Mouse (Mus musculus) liver, adult 2 months (tissue): ENCODE data around the gene Gm20696. TPM values are rescaled to one million over a fixed set of nuclear protein-coding genes. Genes with fewer than 3 reads are reported as not detected.

ENCODE experiments used
- DNase-seq: peaks from one replicate; pipeline ENCODE4 v3.0.0-alpha.2; 2011; ENCODE audit warnings: low read depth, low spot score; ENCODE audit errors: extremely low read depth
- H3K27ac ChIP-seq: fragments of 200-500 bp; replicated peaks from 2 replicates; pipeline ENCODE4 v1.5.1; 2012; ENCODE audit warnings: low read depth, mild to moderate bottlenecking, control low read depth, inconsistent platforms, low read length; ENCODE audit not compliant: insufficient read depth
- H3K27me3 ChIP-seq: fragments of 200-500 bp; 2 replicates; pipeline ENCODE4 v1.6.1; 2012; ENCODE audit warnings: mild to moderate bottlenecking, moderate library complexity, low read length, inconsistent platforms; ENCODE audit not compliant: control insufficient read depth, insufficient read depth
- H3K36me3 ChIP-seq: fragments of 200-500 bp; 2 replicates; pipeline ENCODE4 v1.6.1; 2012; ENCODE audit warnings: low read length, inconsistent platforms; ENCODE audit not compliant: control insufficient read depth, insufficient read depth
- H3K4me1 ChIP-seq: fragments of 200-500 bp; 2 replicates; pipeline ENCODE4 v1.6.1; 2011; ENCODE audit warnings: low read length; ENCODE audit not compliant: control insufficient read depth, insufficient read depth
- H3K4me3 ChIP-seq: fragments of 200-500 bp; 2 replicates; pipeline ENCODE4 v1.5.1; 2011; ENCODE audit warnings: low read depth, mild to moderate bottlenecking, control low read depth, low read length, moderate library complexity; ENCODE audit not compliant: insufficient read depth
- H3K79me2 ChIP-seq: fragments of 200-500 bp; 2 replicates; pipeline ENCODE4 v1.6.1; 2012; ENCODE audit warnings: inconsistent platforms, mild to moderate bottlenecking, low read length, moderate library complexity; ENCODE audit not compliant: control insufficient read depth, insufficient read depth
- H3K9ac ChIP-seq: fragments of 200-500 bp; 2 replicates; pipeline ENCODE4 v1.6.1; 2012; ENCODE audit warnings: low read depth, mild to moderate bottlenecking, control low read depth, inconsistent platforms, low read length
- CTCF ChIP-seq: fragments of 200-500 bp; IDR thresholded peaks from 2 replicates; pipeline ENCODE4 v1.5.1; 2011; ENCODE audit warnings: low read depth, low read length, control low read depth
- POLR2A ChIP-seq: fragments of 200-500 bp; IDR thresholded peaks from 2 replicates; pipeline ENCODE4 v1.6.1; 2011; ENCODE audit warnings: low read length, control low read depth; ENCODE audit not compliant: insufficient read depth; ENCODE audit errors: extremely low read depth
- WGBS: fragments of 180-500 bp; shearing (Covaris S2); methylation state at CpG from one replicate; pipeline ENCODE4 v1.1.7; 2018; 5-methylcytosine and 5-hydroxymethylcytosine counted together
- polyA plus RNA-seq: library from polyadenylated mRNA; depleted of rRNA; stranded (reverse); fragments of >200 nt; gene quantifications from 2 replicates; pipeline ENCODE4 v1.2.3, GENCODE M21; 2012
- total RNA-seq: library from RNA; depleted of rRNA; stranded (reverse); fragments of >200 nt; gene quantifications from 2 replicates; pipeline ENCODE4 v1.2.3, GENCODE M21; 2014

Gene Gm20696
- total and polyA plus RNA-seq, 2 experiments, result 0.26 to 6.5 TPM

- no peaks in the 10 kb centered on the region for H3K79me2 ChIP-seq
- no peak overlapping the region for H3K9ac ChIP-seq
- H3K4me1 ChIP-seq, result no peaks in the 10 kb centered on the region
- no peak overlapping the region for H3K4me3 ChIP-seq
- TF ChIP-seq CTCF (peak; percentile 78), POLR2A (no peak)
- no peaks in the 10 kb centered on the region for H3K36me3 ChIP-seq
- WGBS, result 73% methylated on average over 7 of the region's 7 CpGs
- H3K27ac ChIP-seq, result no peak overlapping the region
- DNase-seq, result peak; percentile 37
- H3K27me3 ChIP-seq, result no peaks in the 10 kb centered on the region
These were observed 4.0 kb upstream of the Gm20696 start for GRCm38 (mm10) chr6:99670481-99671119.

GRCm38 (mm10) chr6:99669481-99670325 lies 3.1 kb upstream of the Gm20696 start:
- H3K36me3 ChIP-seq, result no peaks in the 10 kb centered on the region
- no peak overlapping the region for H3K4me3 ChIP-seq
- TF ChIP-seq POLR2A (no peak), CTCF (no peak)
- H3K27me3 ChIP-seq, result no peaks in the 10 kb centered on the region
- no peaks in the 10 kb centered on the region; the same call in 1 of the 2 replicates for H3K4me1 ChIP-seq
- no peak overlapping the region for H3K27ac ChIP-seq
- 53% methylated on average over 5 of the region's 5 CpGs for WGBS
- no peak overlapping the region for H3K9ac ChIP-seq
- H3K79me2 ChIP-seq, result no peaks in the 10 kb centered on the region
- no peak for DNase-seq

GRCm38 (mm10) chr6:99667290-99667689 lies 693 bp upstream of the Gm20696 start:
- peak; percentile 16 for DNase-seq
- Histone ChIP-seq H3K79me2 (no peaks in the 10 kb centered on the region; the same call in 1 of the 2 replicates), H3K9ac (no peak overlapping the region), H3K27ac (no peak overlapping the region), H3K27me3 (no peaks in the 10 kb centered on the region), H3K4me3 (no peak overlapping the region; the same call in 1 of the 2 replicates), H3K4me1 (no peaks in the 10 kb centered on the region; the same call in 1 of the 2 replicates), H3K36me3 (no peaks in the 10 kb centered on the region)
- TF ChIP-seq POLR2A (no peak), CTCF (no peak)
- WGBS, result 62% methylated on average over 8 of the region's 8 CpGs

- WGBS, result 28% methylated on average over 16 of the region's 16 CpGs
- Histone ChIP-seq H3K4me1 (no peaks in the 10 kb centered on the region; the same call in 1 of the 2 replicates), H3K36me3 (no peaks in the 10 kb centered on the region), H3K27me3 (no peaks in the 10 kb centered on the region), H3K27ac (peak overlapping the region; percentile 46), H3K79me2 (no peaks in the 10 kb centered on the region; the same call in 1 of the 2 replicates), H3K9ac (peak overlapping the region; percentile 85), H3K4me3 (peak overlapping the region; percentile 87)
- DNase-seq, result peak; percentile 32
- TF ChIP-seq CTCF, result no peak
- TF ChIP-seq POLR2A, result no peak
These were observed 910 bp downstream of the Gm20696 start for GRCm38 (mm10) chr6:99665457-99666317.

GRCm38 (mm10) chr6:99663232-99663631 lies 3.4 kb downstream of the Gm20696 start:
- H3K79me2 ChIP-seq, result no peaks in the 10 kb centered on the region; the same call in 1 of the 2 replicates
- no peaks in the 10 kb centered on the region; the same call in 1 of the 2 replicates for H3K4me1 ChIP-seq
- no peaks in the 10 kb centered on the region for H3K36me3 ChIP-seq
- 83% methylated on average over 8 of the region's 8 CpGs for WGBS
- DNase-seq, result no peak
- H3K27ac ChIP-seq, result no peak overlapping the region
- no peak overlapping the region for H3K4me3 ChIP-seq
- H3K9ac ChIP-seq, result no peak overlapping the region
- H3K27me3 ChIP-seq, result no peaks in the 10 kb centered on the region
- TF ChIP-seq CTCF, result no peak
- TF ChIP-seq POLR2A, result no peak
